Mouse (Mus musculus): ENCODE measurements around the gene Calhm5. TPM values are rescaled to one million over a fixed set of nuclear protein-coding genes. Genes with fewer than 3 reads are reported as not detected.

Calhm5 gene
- 0.18 and 0.28 TPM in 2 replicates for polyA plus RNA-seq (2015; fragmentation: Nextera tagmentation; extraction: Ambion mirVana)

GRCm38 (mm10) chr10:34096418-34096883, at the start of gene Calhm5:
Gene Calhm5, minus strand, starts transcription at chr10:34096519.
- Histone ChIP-seq H3K27me3 (no peaks in the 10 kb centered on the region), H3K4me1 (no peaks in the 10 kb centered on the region), H3K27ac (no peak within 1 kb of the TSS), H3K36me3 (ENCODE audit: poor library complexity, severe bottlenecking) (no peaks in the 10 kb centered on the region), H3K9me3 (replicated peaks) (no peaks in the 10 kb centered on the region), H3K4me2 (peak within 1 kb of the TSS; percentile 42), H3K9ac (no peak within 1 kb of the TSS), H3K4me3 (0 out of 2 replicates have a peak within 1 kb of the TSS, but pooled peaks have one; percentile 3)
- peak; percentile 73 for ATAC-seq
- 26% methylated on average over 9 of the region's 9 CpGs for WGBS

DNA sequence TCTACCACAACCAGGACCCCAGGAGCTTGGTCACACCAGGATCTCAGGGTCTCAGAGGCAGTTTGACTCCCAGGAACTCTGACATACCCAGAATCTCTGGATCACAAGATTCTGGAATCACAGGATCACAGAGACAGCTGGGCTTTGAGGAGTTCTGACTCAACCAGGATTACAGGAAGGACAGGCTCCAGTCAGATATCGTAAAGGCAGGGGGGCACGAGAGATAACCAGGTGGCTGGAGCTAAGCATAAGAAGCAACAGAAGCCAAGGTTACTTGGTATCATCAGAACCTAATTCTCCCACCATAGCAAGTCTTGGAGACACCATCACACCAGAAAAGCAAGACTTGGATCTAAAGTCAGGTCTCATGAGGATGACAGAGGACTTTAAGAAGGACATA, 45.4 kb upstream of the Calhm5 start:
- ATAC-seq = no peak
- no peaks in the 10 kb centered on the region for H3K27me3 ChIP-seq
- no peak overlapping the region for H3K27ac ChIP-seq
- no peaks in the 10 kb centered on the region for H3K9me3 ChIP-seq (replicated peaks)
- H3K36me3 ChIP-seq (ENCODE audit: poor library complexity, severe bottlenecking) = no peaks in the 10 kb centered on the region
- no peak overlapping the region for H3K4me2 ChIP-seq
- 93% methylated on average over 2 of the region's 2 CpGs for WGBS
- H3K4me3 ChIP-seq = no peak overlapping the region
- H3K4me1 ChIP-seq = no peaks in the 10 kb centered on the region
- H3K9ac ChIP-seq = no peak overlapping the region

DNA sequence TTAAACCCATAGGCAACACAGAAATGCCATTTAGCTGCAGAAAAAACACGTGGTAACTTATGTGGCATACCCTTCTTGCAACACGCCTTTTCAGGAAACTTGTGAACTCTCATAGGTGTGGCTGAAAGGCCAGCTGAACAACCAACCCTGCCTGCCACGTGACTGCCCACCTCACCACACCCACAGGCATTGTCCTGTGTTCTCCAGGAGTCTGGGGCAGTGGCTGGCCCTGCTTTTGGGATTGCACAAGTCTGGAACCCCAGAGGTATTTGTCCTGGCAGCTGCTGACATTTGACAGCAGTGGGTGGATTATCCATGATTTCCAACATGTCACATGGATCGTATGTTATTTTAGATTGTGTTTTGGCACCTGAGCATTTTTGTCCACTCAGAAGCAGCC, 43.4 kb upstream of the Calhm5 start:
- H3K27ac ChIP-seq = no peak overlapping the region
- H3K27me3 ChIP-seq = no peaks in the 10 kb centered on the region
- no peaks in the 10 kb centered on the region for H3K36me3 ChIP-seq (ENCODE audit: poor library complexity, severe bottlenecking)
- 76% methylated on average over 4 of the region's 4 CpGs for WGBS
- no peak overlapping the region for H3K9ac ChIP-seq
- ATAC-seq = no peak
- no peaks in the 10 kb centered on the region for H3K9me3 ChIP-seq (replicated peaks)
- no peaks in the 10 kb centered on the region for H3K4me1 ChIP-seq
- no peak overlapping the region for H3K4me2 ChIP-seq
- no peak overlapping the region for H3K4me3 ChIP-seq

DNA sequence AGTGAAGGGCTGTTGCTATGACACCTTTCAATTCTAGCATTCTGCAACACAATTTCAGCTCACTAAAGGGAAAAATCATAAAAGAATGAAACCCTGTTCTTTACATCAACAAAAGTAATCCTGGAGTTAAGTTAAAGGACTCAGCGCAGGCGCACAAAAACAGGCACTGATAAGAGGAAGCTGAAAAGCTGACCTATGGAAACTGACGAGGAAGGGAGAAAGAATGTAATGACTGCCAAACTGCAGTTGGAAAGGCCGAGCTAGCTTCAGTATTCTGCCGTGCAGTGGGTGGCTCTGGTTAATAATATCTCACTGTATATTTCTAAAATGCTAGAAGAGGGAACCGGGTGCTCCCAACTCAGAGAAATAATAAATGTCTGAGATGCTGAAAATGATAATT, 41.7 kb upstream of the Calhm5 start:
- no peaks in the 10 kb centered on the region for H3K4me1 ChIP-seq
- no peak for ATAC-seq
- H3K9me3 ChIP-seq (replicated peaks) = no peaks in the 10 kb centered on the region
- H3K27me3 ChIP-seq = no peaks in the 10 kb centered on the region
- H3K4me3 ChIP-seq = no peak overlapping the region
- H3K4me2 ChIP-seq = no peak overlapping the region
- H3K36me3 ChIP-seq (ENCODE audit: poor library complexity, severe bottlenecking) = no peaks in the 10 kb centered on the region
- 68% methylated on average over 6 of the region's 6 CpGs for WGBS
- no peak overlapping the region for H3K9ac ChIP-seq
- H3K27ac ChIP-seq = no peak overlapping the region

- no peaks in the 10 kb centered on the region for H3K4me1 ChIP-seq
- H3K9me3 ChIP-seq (replicated peaks) = no peaks in the 10 kb centered on the region
- no peak overlapping the region for H3K4me2 ChIP-seq
- ATAC-seq = no peak
- H3K4me3 ChIP-seq = no peak overlapping the region
- H3K27ac ChIP-seq = no peak overlapping the region
- no peaks in the 10 kb centered on the region for H3K27me3 ChIP-seq
- no peaks in the 10 kb centered on the region for H3K36me3 ChIP-seq (ENCODE audit: poor library complexity, severe bottlenecking)
- no peak overlapping the region for H3K9ac ChIP-seq
- 34% methylated on average over 6 of the region's 6 CpGs for WGBS
Measured at GRCm38 (mm10) chr10:34136432-34136831, 40.1 kb upstream of the Calhm5 start.

GRCm38 (mm10) chr10:34131356-34131755, 35.0 kb upstream of the Calhm5 start:
- 86% methylated on average over 2 of the region's 2 CpGs for WGBS

GRCm38 (mm10) chr10:34128391-34128790, 32.1 kb upstream of the Calhm5 start:
- peaks cover 2% of the 10 kb centered on the region; the same call in 1 of the 2 replicates for H3K27me3 ChIP-seq
- H3K4me2 ChIP-seq = no peak overlapping the region
- peaks cover 8% of the 10 kb centered on the region for H3K4me1 ChIP-seq
- H3K36me3 ChIP-seq (ENCODE audit: poor library complexity, severe bottlenecking) = no peaks in the 10 kb centered on the region
- no peaks in the 10 kb centered on the region for H3K9me3 ChIP-seq (replicated peaks)
- H3K9ac ChIP-seq = no peak overlapping the region
- 90% methylated on average over 6 of the region's 6 CpGs for WGBS
- ATAC-seq = no peak
- no peak overlapping the region for H3K27ac ChIP-seq
- H3K4me3 ChIP-seq = no peak overlapping the region

More at GRCm38 (mm10) chr10:34131356-34131755, 35.0 kb upstream of the Calhm5 start:
- Histone ChIP-seq H3K27me3 (no peaks in the 10 kb centered on the region; the same call in 1 of the 2 replicates), H3K27ac (no peak overlapping the region), H3K9ac (no peak overlapping the region), H3K4me1 (peaks cover 8% of the 10 kb centered on the region), H3K4me3 (no peak overlapping the region), H3K4me2 (no peak overlapping the region), H3K9me3 (replicated peaks) (no peaks in the 10 kb centered on the region), H3K36me3 (ENCODE audit: poor library complexity, severe bottlenecking) (no peaks in the 10 kb centered on the region)
- no peak for ATAC-seq

GRCm38 (mm10) chr10:34127392-34128378, 31.4 kb upstream of the Calhm5 start, which contains the start of gene Calhm6:
Gene Calhm6, minus strand, starts transcription at chr10:34127984.
- Histone ChIP-seq H3K27ac (no peak within 1 kb of the TSS), H3K4me3 (peak within 1 kb of the TSS; percentile 50), H3K4me1 (peaks cover 8% of the 10 kb centered on the region), H3K9me3 (replicated peaks) (no peaks in the 10 kb centered on the region), H3K36me3 (ENCODE audit: poor library complexity, severe bottlenecking) (no peaks in the 10 kb centered on the region), H3K27me3 (peaks cover 2% of the 10 kb centered on the region; the same call in 1 of the 2 replicates), H3K4me2 (peak within 1 kb of the TSS; percentile 76), H3K9ac (peak within 1 kb of the TSS; percentile 59)
- 17% methylated on average over 44 of the region's 44 CpGs for WGBS
- peak; percentile 82 for ATAC-seq

DNA sequence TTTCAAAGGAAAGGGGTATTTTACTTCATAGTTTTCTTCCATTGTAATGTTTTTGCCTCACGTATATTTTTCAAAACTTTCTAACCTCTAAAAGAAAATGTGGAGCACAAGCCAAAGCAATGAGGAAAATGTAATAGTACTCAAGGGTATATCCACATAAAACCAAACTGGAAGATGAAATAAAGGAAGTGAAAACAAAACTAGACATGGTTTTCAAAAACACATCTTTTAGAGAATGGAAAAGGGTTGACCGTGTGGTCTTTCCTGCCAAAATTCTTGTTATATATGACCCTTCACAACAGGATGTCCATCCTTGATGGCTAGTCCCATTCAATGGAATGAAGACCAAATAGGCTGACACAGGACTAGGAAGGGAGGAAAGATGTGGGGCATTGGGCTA, 22.1 kb upstream of the Calhm5 start:
- no peaks in the 10 kb centered on the region for H3K9me3 ChIP-seq (replicated peaks)
- H3K36me3 ChIP-seq (ENCODE audit: poor library complexity, severe bottlenecking) = no peaks in the 10 kb centered on the region
- H3K4me3 ChIP-seq = no peak overlapping the region
- H3K4me1 ChIP-seq = no peaks in the 10 kb centered on the region
- no peaks in the 10 kb centered on the region for H3K27me3 ChIP-seq
- no peak overlapping the region for H3K27ac ChIP-seq
- no peak overlapping the region for H3K9ac ChIP-seq
- no peak overlapping the region for H3K4me2 ChIP-seq
- WGBS = 92% methylated on average over 2 of the region's 2 CpGs
- no peak for ATAC-seq

GRCm38 (mm10) chr10:34117770-34118169, 21.5 kb upstream of the Calhm5 start:
- Histone ChIP-seq H3K27ac (no peak overlapping the region), H3K36me3 (ENCODE audit: poor library complexity, severe bottlenecking) (no peaks in the 10 kb centered on the region), H3K9ac (no peak overlapping the region), H3K4me3 (no peak overlapping the region), H3K27me3 (no peaks in the 10 kb centered on the region), H3K4me1 (no peaks in the 10 kb centered on the region), H3K9me3 (replicated peaks) (no peaks in the 10 kb centered on the region), H3K4me2 (no peak overlapping the region)
- no peak for ATAC-seq

DNA sequence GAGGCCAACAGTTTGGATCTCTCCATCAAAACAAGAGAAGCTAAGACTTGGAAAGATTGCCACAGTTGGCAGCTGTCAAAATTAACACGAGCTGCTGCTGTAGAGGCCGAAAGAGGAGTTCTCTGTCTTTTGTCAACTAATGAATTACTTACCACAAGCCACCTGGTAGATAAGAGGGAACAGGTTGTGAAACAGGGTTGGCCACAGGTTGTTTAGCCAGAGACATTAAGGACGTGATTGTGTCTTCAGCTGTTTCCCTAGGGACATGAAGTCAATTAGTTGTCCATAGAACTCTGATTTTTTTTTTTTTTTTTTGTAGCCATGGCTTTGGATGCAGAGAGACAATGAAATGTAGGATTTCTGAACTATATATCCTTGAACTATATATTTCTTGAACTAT, 20.8 kb upstream of the Calhm5 start:
- ATAC-seq = no peak
- no peaks in the 10 kb centered on the region for H3K4me1 ChIP-seq
- no peaks in the 10 kb centered on the region for H3K9me3 ChIP-seq (replicated peaks)
- no peak overlapping the region for H3K27ac ChIP-seq
- no peak overlapping the region for H3K4me3 ChIP-seq
- no peaks in the 10 kb centered on the region for H3K27me3 ChIP-seq
- WGBS = 67% methylated on average over 3 of the region's 3 CpGs
- H3K4me2 ChIP-seq = no peak overlapping the region
- H3K9ac ChIP-seq = no peak overlapping the region
- H3K36me3 ChIP-seq (ENCODE audit: poor library complexity, severe bottlenecking) = no peaks in the 10 kb centered on the region

- Histone ChIP-seq H3K36me3 (ENCODE audit: poor library complexity, severe bottlenecking) (no peaks in the 10 kb centered on the region), H3K9me3 (replicated peaks) (no peaks in the 10 kb centered on the region), H3K27me3 (no peaks in the 10 kb centered on the region), H3K4me2 (no peak overlapping the region), H3K27ac (no peak overlapping the region), H3K4me3 (no peak overlapping the region), H3K9ac (no peak overlapping the region), H3K4me1 (no peaks in the 10 kb centered on the region)
- 89% methylated on average over 4 of the region's 4 CpGs for WGBS
- no peak for ATAC-seq
Measured at GRCm38 (mm10) chr10:34111964-34112738, 15.8 kb upstream of the Calhm5 start.
